Mouse (Mus musculus) left cerebral cortex, adult 8-10 months (tissue): ENCODE data around the gene Atp6v0e2. TPM values are rescaled to one million over a fixed set of nuclear protein-coding genes. Genes with fewer than 3 reads are reported as not detected.

Experiments used
- DNase-seq, 2 experiments: peaks; one replicate each; pipeline ENCODE4 v3.0.0; 2022; ENCODE audit warnings: low spot score in 2 of 2
- total RNA-seq, 4 experiments: library from RNA; stranded (reverse); gene quantifications; 2 replicates each; pipeline ENCODE4 v1.2.4; 2022

The Atp6v0e2 gene
- total RNA-seq, 4 experiments from 2014 or later: 400 to 422 (median 415) TPM

DNA sequence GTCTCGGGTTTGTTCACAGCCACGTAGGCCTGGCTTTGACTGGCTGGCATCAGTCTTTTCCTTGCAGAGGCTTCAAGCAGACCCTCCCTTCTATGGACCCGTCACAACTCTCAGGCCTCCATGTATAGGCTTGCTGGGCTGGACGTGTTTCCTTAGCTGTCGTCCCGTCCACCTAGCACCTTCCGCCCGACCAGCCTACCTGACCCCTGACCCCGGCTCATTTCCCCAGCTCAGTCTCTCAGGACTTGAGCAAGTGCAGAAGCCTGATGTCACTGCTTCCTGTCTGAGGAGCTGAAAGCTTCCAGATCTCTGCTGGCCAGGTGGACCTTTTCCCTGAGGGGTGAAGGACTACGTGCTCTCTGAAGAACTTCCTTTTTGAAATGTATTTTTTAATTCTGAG, 35.9 kb downstream of the Atp6v0e2 start:
- no peak for DNase-seq

- DNase-seq: no peak
Observed at GRCm38 (mm10) chr6:48573981-48574380, 36.6 kb downstream of the Atp6v0e2 start.

DNA sequence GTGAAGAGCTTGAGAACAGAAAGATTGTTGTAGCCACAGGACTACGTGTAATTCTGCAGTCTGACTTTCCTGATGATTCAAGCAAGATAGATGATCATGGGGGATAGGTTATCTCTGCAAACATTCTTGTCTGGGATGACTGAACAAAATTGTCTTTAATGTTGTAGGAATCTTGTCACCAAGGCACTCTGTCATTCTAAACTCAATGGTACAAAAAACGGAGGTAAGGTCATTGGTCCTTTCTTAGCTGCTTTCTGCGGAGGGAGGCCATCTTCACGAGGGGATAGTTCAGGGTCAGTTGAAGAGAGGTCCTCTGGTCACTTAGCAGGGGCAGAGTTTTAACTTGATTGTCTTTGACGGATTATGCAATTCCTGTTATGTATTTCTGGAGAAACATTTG, 41.3 kb downstream of the Atp6v0e2 start:
- DNase-seq: no peak

- no peak for DNase-seq
Observed at GRCm38 (mm10) chr6:48579215-48579648, 41.8 kb downstream of the Atp6v0e2 start.

DNA sequence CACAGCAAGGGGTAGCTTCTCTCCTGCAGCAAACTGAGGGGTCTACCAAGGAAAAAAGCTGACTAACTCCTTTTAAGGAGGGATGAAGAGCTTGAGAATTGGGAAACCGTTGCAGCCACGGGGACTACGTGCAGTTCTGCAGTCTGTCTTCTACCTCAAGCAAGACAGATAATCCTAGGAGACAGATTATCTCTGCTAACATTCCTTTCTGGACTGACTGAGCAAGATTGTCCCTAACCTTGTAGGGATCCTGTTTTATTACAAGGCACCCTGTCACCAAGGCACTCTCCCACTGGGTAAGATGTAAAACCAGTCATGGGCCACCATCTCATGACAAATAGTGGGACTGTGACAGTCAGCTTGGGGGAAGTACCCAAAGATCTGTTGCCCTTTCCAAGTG, 43.8 kb downstream of the Atp6v0e2 start:
- no peak for DNase-seq

GRCm38 (mm10) chr6:48582037-48582436, 44.6 kb downstream of the Atp6v0e2 start:
- no peak for DNase-seq

- no peak for DNase-seq
Observed at GRCm38 (mm10) chr6:48589194-48589750, 51.9 kb downstream of the Atp6v0e2 start, which contains the start of gene Gm45021. TSS of gene Gm45021 (plus strand) at chr6:48589610.

Other genes starting within 250 kb of the Atp6v0e2 start
- gene Krba1, start 142.0 kb upstream of the Atp6v0e2 start, total RNA-seq: 10 to 100 TPM; 42.8 to 63.6 (median 53.0) TPM
- gene Zfp467, start 91.8 kb upstream of the Atp6v0e2 start, total RNA-seq: 10 to 100 TPM; 36.6 to 46.3 (median 38.6) TPM
- 1 to 10 TPM in 1 of 4 experiments, under 1 TPM in 3; 0.84 to 1.4 (median 0.90) TPM for gene Sspo, start 89.4 kb upstream of the Atp6v0e2 start, total RNA-seq
- gene Lrrc61, start 17.2 kb downstream of the Atp6v0e2 start, total RNA-seq: 10 to 100 TPM; 41.6 to 55.1 (median 46.4) TPM
- gene Rarres2, start 35.2 kb downstream of the Atp6v0e2 start, total RNA-seq: 10 to 100 TPM; 16.1 to 17.3 (median 16.9) TPM
- not detected for gene Gm45021, start 52.0 kb downstream of the Atp6v0e2 start, total RNA-seq
- gene Repin1, start 56.3 kb downstream of the Atp6v0e2 start, total RNA-seq: 10 to 100 TPM; 62.2 to 67.3 (median 64.6) TPM
- gene Gm44965, start 56.3 kb downstream of the Atp6v0e2 start, total RNA-seq: 1 to 10 TPM in 1 of 4 experiments, not detected in 3; 1.6 TPM
- gene Zfp775, start 64.4 kb downstream of the Atp6v0e2 start, total RNA-seq: 1 to 10 TPM; 7.7 to 9.5 (median 7.8) TPM
- gene AI854703, start 89.1 kb downstream of the Atp6v0e2 start, total RNA-seq: 10 to 100 TPM; 15.2 to 16.7 (median 16.1) TPM
- 1 to 10 TPM in 1 of 4 experiments, under 1 TPM in 3; 0.77 to 1.0 (median 0.83) TPM for gene Gimap8, start 109.6 kb downstream of the Atp6v0e2 start, total RNA-seq
- gene Gimap9, start 138.5 kb downstream of the Atp6v0e2 start, total RNA-seq: 1 to 10 TPM in 1 of 4 experiments, under 1 TPM in 3; 0.36 to 1.0 (median 0.45) TPM
- under 1 TPM in 3 of 4 experiments, not detected in 1; 0.41 to 0.56 (median 0.55) TPM for gene Gimap4, start 146.9 kb downstream of the Atp6v0e2 start, total RNA-seq
- gene Gimap6, start 170.6 kb downstream of the Atp6v0e2 start, total RNA-seq: 1 to 10 TPM; 3.1 to 4.3 (median 4.0) TPM
- gene Gm28053, start 181.0 kb downstream of the Atp6v0e2 start, total RNA-seq: 1 to 10 TPM in 1 of 4 experiments, not detected in 3; 2.3 TPM
- gene Gimap7, start 181.0 kb downstream of the Atp6v0e2 start, total RNA-seq: not detected
- gene Gimap1, start 201.4 kb downstream of the Atp6v0e2 start, total RNA-seq: 1 to 10 TPM; 1.6 to 2.8 (median 1.8) TPM
- 1 to 10 TPM in 1 of 4 experiments, under 1 TPM in 3; 0.32 to 1.2 (median 0.89) TPM for gene Gimap5, start 208.6 kb downstream of the Atp6v0e2 start, total RNA-seq
- not detected for gene Gimap3, start 233.2 kb downstream of the Atp6v0e2 start, total RNA-seq